Mouse (Mus musculus): ENCODE data around the gene Krt15. TPM values are rescaled to one million over a fixed set of nuclear protein-coding genes. Genes with fewer than 3 reads are reported as not detected.

Krt15 gene
- polyA plus RNA-seq, 1 experiment from 2014 or later, result 0.74 TPM

- ChIA-PET CTCF (interaction anchor here (0.8 to 1.1 kb wide), 2 partner anchors 9 to 11 kb away, joined by 3 read pairs; no protein-coding TSS in a partner anchor), POLR2A (no interaction called here)
- no peaks in the 10 kb centered on the region for H3K27me3 ChIP-seq
- TF ChIP-seq CTCF (IDR thresholded peaks at IDR 0.05), result no peak
- in situ Hi-C loops (cut with MboI; ENCODE audit: low pct_unique_long_range_greater_than_20kb), result no loop called here
- ATAC-seq (no peak), DNase-seq (ENCODE audit: low read depth, low spot score) (no peak)
Observed at GRCm38 (mm10) chr11:100124901-100125300, 10.8 kb downstream of the Krt15 start.

- POLR2A ChIA-PET, result no interaction called here
- in situ Hi-C loops (cut with MboI; ENCODE audit: low pct_unique_long_range_greater_than_20kb), result no loop called here
- no peak for ATAC-seq
- CTCF ChIA-PET, result no interaction called here
- TF ChIP-seq CTCF (IDR thresholded peaks at IDR 0.05), result no peak
- DNase-seq (ENCODE audit: low read depth, low spot score), result no peak
- H3K27me3 ChIP-seq, result no peaks in the 10 kb centered on the region
Observed at GRCm38 (mm10) chr11:100121466-100121865, 14.3 kb downstream of the Krt15 start, which contains the start of gene Krt13. Gene Krt13 (minus strand): TSS chr11:100121566.

GRCm38 (mm10) chr11:100120331-100120730 lies 15.4 kb downstream of the Krt15 start:
- no peak for ATAC-seq
- in situ Hi-C loops (cut with MboI; ENCODE audit: low pct_unique_long_range_greater_than_20kb), result no loop called here
- CTCF ChIA-PET, result no interaction called here

GRCm38 (mm10) chr11:100113742-100114029 lies 22.0 kb downstream of the Krt15 start:
- ChIA-PET POLR2A (no interaction called here), CTCF (interaction anchor here (0.5 to 1.3 kb wide), 3 partner anchors 11 to 171 kb away, joined by 3 read pairs; no protein-coding TSS in a partner anchor)
- TF ChIP-seq CTCF (IDR thresholded peaks at IDR 0.05), result no peak
- no peaks in the 10 kb centered on the region for H3K27me3 ChIP-seq
- ATAC-seq (no peak), DNase-seq (ENCODE audit: low read depth, low spot score) (no peak)
- in situ Hi-C loops (cut with MboI; ENCODE audit: low pct_unique_long_range_greater_than_20kb), result no loop called here

More at GRCm38 (mm10) chr11:100120331-100120730, 15.4 kb downstream of the Krt15 start:
- no peak for DNase-seq (ENCODE audit: low read depth, low spot score)
- no peak for TF ChIP-seq CTCF (IDR thresholded peaks at IDR 0.05)
- POLR2A ChIA-PET, result no interaction called here
- H3K27me3 ChIP-seq, result no peaks in the 10 kb centered on the region

GRCm38 (mm10) chr11:100112935-100113741 lies 22.6 kb downstream of the Krt15 start:
- in situ Hi-C loops (cut with MboI; ENCODE audit: low pct_unique_long_range_greater_than_20kb), result no loop called here
- ChIA-PET POLR2A (no interaction called here), CTCF (interaction anchor here (0.5 to 1.3 kb wide), 2 partner anchors 12 to 170 kb away, joined by 3 read pairs; no protein-coding TSS in a partner anchor)
- no peaks in the 10 kb centered on the region for H3K27me3 ChIP-seq
- no peak for TF ChIP-seq CTCF (IDR thresholded peaks at IDR 0.05)
- DNase-seq (ENCODE audit: low read depth, low spot score) (no peak), ATAC-seq (no peak)

GRCm38 (mm10) chr11:100105576-100106122 lies 30.1 kb downstream of the Krt15 start, which contains the start of gene Krt36:
Gene Krt36 (minus strand): TSS chr11:100105626.
- ATAC-seq (no peak), DNase-seq (ENCODE audit: low read depth, low spot score) (no peak)
- in situ Hi-C loops (cut with MboI; ENCODE audit: low pct_unique_long_range_greater_than_20kb), result no loop called here
- POLR2A ChIA-PET, result no interaction called here
- CTCF ChIA-PET, result no interaction called here
- H3K27me3 ChIP-seq, result no peaks in the 10 kb centered on the region
- no peak for TF ChIP-seq CTCF (IDR thresholded peaks at IDR 0.05)

- DNase-seq (ENCODE audit: low read depth, low spot score) (no peak), ATAC-seq (no peak)
- POLR2A ChIA-PET, result no interaction called here
- H3K27me3 ChIP-seq, result no peaks in the 10 kb centered on the region
- in situ Hi-C loops (cut with MboI; ENCODE audit: low pct_unique_long_range_greater_than_20kb), result no loop called here
- no peak for TF ChIP-seq CTCF (IDR thresholded peaks at IDR 0.05)
- CTCF ChIA-PET, result no interaction called here
Observed at GRCm38 (mm10) chr11:100102693-100103429, 32.9 kb downstream of the Krt15 start.

GRCm38 (mm10) chr11:100100391-100100790 lies 35.3 kb downstream of the Krt15 start:
- ChIA-PET POLR2A (no interaction called here), CTCF (no interaction called here)
- H3K27me3 ChIP-seq, result no peaks in the 10 kb centered on the region
- in situ Hi-C loops (cut with MboI; ENCODE audit: low pct_unique_long_range_greater_than_20kb), result no loop called here
- DNase-seq (ENCODE audit: low read depth, low spot score), result no peak
- no peak for TF ChIP-seq CTCF (IDR thresholded peaks at IDR 0.05)
- no peak for ATAC-seq

- no peak for TF ChIP-seq CTCF (IDR thresholded peaks at IDR 0.05)
- POLR2A ChIA-PET, result no interaction called here
- CTCF ChIA-PET, result no interaction called here
- ATAC-seq, result no peak
- DNase-seq (ENCODE audit: low read depth, low spot score), result no peak
- in situ Hi-C loops (cut with MboI; ENCODE audit: low pct_unique_long_range_greater_than_20kb), result no loop called here
- peaks cover 7% of the 10 kb centered on the region for H3K27me3 ChIP-seq
Observed at GRCm38 (mm10) chr11:100097819-100098218, 37.9 kb downstream of the Krt15 start.

- no peak for DNase-seq (ENCODE audit: low read depth, low spot score)
- peaks cover 7% of the 10 kb centered on the region for H3K27me3 ChIP-seq
- ChIA-PET POLR2A (no interaction called here), CTCF (interaction anchor here (1.4 kb wide), 1 partner anchor 73 kb away, joined by 3 read pairs; no protein-coding TSS in a partner anchor)
- TF ChIP-seq CTCF (IDR thresholded peaks at IDR 0.05), result no peak
- in situ Hi-C loops (cut with MboI; ENCODE audit: low pct_unique_long_range_greater_than_20kb), result no loop called here
- ATAC-seq, result no peak
Observed at GRCm38 (mm10) chr11:100096141-100096540, 39.6 kb downstream of the Krt15 start, which contains the start of gene Krt35. Gene Krt35 (minus strand): TSS chr11:100096241.

All from Patski (cell line).